Comparison of ENCODE assay signal across 25 mouse cellular contexts in genomic region chr14:46816916-46817622, GRCm38 (mm10).
"Had no signal": no experiment of that assay in that cellular context is flagged by ENCODE, and none has a peak within 500 bp of the region (broad histone marks: within the 10 kb centered on the region; RNA-seq: fewer than 3 reads in every experiment).

No protein-coding gene starts in this region.

- H3K4me3 ChIP-seq: intestine, embryonic 15.5 days; layer of hippocampus, adult 2 months; left cerebral cortex, adult 2 months; limb, embryonic 12.5 days; limb, embryonic 15.5 days; midbrain, embryonic 12.5 days; midbrain, embryonic 15.5 days; neural tube, embryonic 12.5 days; neural tube, embryonic 15.5 days had no signal

- H3K9ac ChIP-seq: intestine, embryonic 15.5 days; limb, embryonic 12.5 days; limb, embryonic 15.5 days; midbrain, embryonic 12.5 days; midbrain, embryonic 15.5 days; neural tube, embryonic 12.5 days; neural tube, embryonic 15.5 days had no signal

- H3K27ac ChIP-seq: intestine, embryonic 15.5 days; layer of hippocampus, adult 2 months; left cerebral cortex, adult 2 months; limb, embryonic 12.5 days; limb, embryonic 15.5 days; midbrain, embryonic 12.5 days; midbrain, embryonic 15.5 days; neural tube, embryonic 12.5 days; neural tube, embryonic 15.5 days; stomach, postnatal 0 days had no signal

- DNase-seq: kidney, adult 11 months; kidney, adult 9 months; kidney, postnatal 25 days; layer of hippocampus, adult 9-11 months; layer of hippocampus, postnatal 36 days; left cerebral cortex, postnatal 4 days; lung, adult 2 months; lung, postnatal 14 days; lung, postnatal 4 days; right cerebral cortex, adult 18-20 months; right cerebral cortex, postnatal 14 days; right cerebral cortex, postnatal 4 days; thymus, adult 2 months; thymus, postnatal 14 days; thymus, postnatal 4 days had no signal

- ATAC-seq: intestine, embryonic 15.5 days; midbrain, embryonic 15.5 days had no signal

- H3K27me3 ChIP-seq: intestine, embryonic 15.5 days; limb, embryonic 12.5 days; limb, embryonic 15.5 days; midbrain, embryonic 12.5 days; midbrain, embryonic 15.5 days; neural tube, embryonic 12.5 days; neural tube, embryonic 15.5 days had no signal

- H3K9me3 ChIP-seq: intestine, embryonic 15.5 days; limb, embryonic 12.5 days; limb, embryonic 15.5 days; midbrain, embryonic 12.5 days; midbrain, embryonic 15.5 days; neural tube, embryonic 12.5 days; neural tube, embryonic 15.5 days had no signal

- H3K4me2 ChIP-seq: intestine, embryonic 15.5 days; limb, embryonic 12.5 days; limb, embryonic 15.5 days; midbrain, embryonic 12.5 days; midbrain, embryonic 15.5 days; neural tube, embryonic 12.5 days; neural tube, embryonic 15.5 days had no signal
